Mouse (Mus musculus) lung, postnatal 0 days (tissue): ENCODE data around the gene Slc7a6.

Experiments
- CTCF ChIP-seq: IDR thresholded peaks from 2 replicates; pipeline ENCODE4 v1.5.1; 2016; ENCODE audit warnings: antibody characterized with exemption, mild to moderate bottlenecking
- EP300 ChIP-seq: IDR thresholded peaks from 2 replicates; pipeline ENCODE4 v1.6.1; 2016; ENCODE audit warnings: antibody characterized with exemption, mild to moderate bottlenecking, control low read depth

GRCm38 (mm10) chr8:106159876-106160275 is 8.8 kb upstream of the Slc7a6 start:
- no peak for TF ChIP-seq EP300
- no peak for TF ChIP-seq CTCF
